Mouse (Mus musculus) testis, adult 2 months (tissue): ENCODE measurements around the gene Fam155a. TPM values are rescaled to one million over a fixed set of nuclear protein-coding genes. Genes with fewer than 3 reads are reported as not detected.

ENCODE experiments used
- H3K27ac ChIP-seq: fragments of 200-500 bp; 2 replicates; pipeline ENCODE4 v1.5.1; 2012; ENCODE audit warnings: low read depth, low read length; ENCODE audit not compliant: control insufficient read depth, insufficient read depth
- H3K27me3 ChIP-seq: fragments of 200-500 bp; 2 replicates; pipeline ENCODE4 v1.6.1; 2012; ENCODE audit warnings: mild to moderate bottlenecking, low read length, moderate library complexity; ENCODE audit not compliant: control insufficient read depth, insufficient read depth
- H3K36me3 ChIP-seq: fragments of 200-500 bp; 2 replicates; pipeline ENCODE4 v1.6.1; 2012; ENCODE audit warnings: mild to moderate bottlenecking, low read length; ENCODE audit not compliant: control insufficient read depth, insufficient read depth
- H3K4me1 ChIP-seq: fragments of 200-500 bp; 2 replicates; pipeline ENCODE4 v1.6.1; 2012; ENCODE audit warnings: low read length; ENCODE audit not compliant: control insufficient read depth, insufficient read depth
- H3K4me3 ChIP-seq: fragments of 200-500 bp; 2 replicates; pipeline ENCODE4 v1.5.1; 2012; ENCODE audit warnings: low read depth, mild to moderate bottlenecking, low read length, moderate library complexity, mixed read lengths; ENCODE audit not compliant: control insufficient read depth
- CTCF ChIP-seq: fragments of 200-500 bp; IDR thresholded peaks from 2 replicates; pipeline ENCODE4 v1.5.1; 2012; ENCODE audit warnings: low read depth, mild to moderate bottlenecking, inconsistent platforms, low read length, moderate library complexity; ENCODE audit not compliant: control insufficient read depth, insufficient read depth, insufficient replicate concordance
- POLR2A ChIP-seq: fragments of 200-500 bp; IDR thresholded peaks from 2 replicates; pipeline ENCODE4 v1.6.1; 2012; ENCODE audit warnings: low read depth, mild to moderate bottlenecking, inconsistent platforms, low read length, moderate library complexity; ENCODE audit not compliant: control insufficient read depth
- polyA plus RNA-seq: library from polyadenylated mRNA; depleted of rRNA; stranded (reverse); fragments of >200 nt; gene quantifications from 2 replicates; pipeline ENCODE4 v1.2.3, GENCODE M21; 2012

Gene Fam155a
- polyA plus RNA-seq, 1 experiment = not detected

GRCm38 (mm10) chr8:9367721-9368120 lies 403.2 kb downstream of the Fam155a start:
- no peak for TF ChIP-seq CTCF
- TF ChIP-seq POLR2A = no peak
- no peak overlapping the region for H3K4me3 ChIP-seq
- H3K4me1 ChIP-seq = no peaks in the 10 kb centered on the region
- no peak overlapping the region for H3K27ac ChIP-seq
- no peaks in the 10 kb centered on the region for H3K27me3 ChIP-seq
- H3K36me3 ChIP-seq = no peaks in the 10 kb centered on the region

GRCm38 (mm10) chr8:9365381-9365780 lies 405.6 kb downstream of the Fam155a start:
- TF ChIP-seq POLR2A (no peak), CTCF (no peak)
- no peaks in the 10 kb centered on the region for H3K27me3 ChIP-seq
- no peak overlapping the region for H3K27ac ChIP-seq
- H3K36me3 ChIP-seq = no peaks in the 10 kb centered on the region
- no peaks in the 10 kb centered on the region for H3K4me1 ChIP-seq
- H3K4me3 ChIP-seq = no peak overlapping the region

- H3K27ac ChIP-seq = no peak overlapping the region
Measured at GRCm38 (mm10) chr8:9348523-9349135, 422.3 kb downstream of the Fam155a start.

GRCm38 (mm10) chr8:9347163-9347562 lies 423.8 kb downstream of the Fam155a start:
- no peaks in the 10 kb centered on the region for H3K4me1 ChIP-seq
- TF ChIP-seq POLR2A (no peak), CTCF (no peak)
- H3K27ac ChIP-seq = no peak overlapping the region

More at GRCm38 (mm10) chr8:9348523-9349135, 422.3 kb downstream of the Fam155a start:
- Histone ChIP-seq H3K27me3 (no peaks in the 10 kb centered on the region), H3K4me3 (no peak overlapping the region), H3K36me3 (no peaks in the 10 kb centered on the region), H3K4me1 (no peaks in the 10 kb centered on the region)
- peak; percentile 29; the same call in 1 of the 2 replicates for TF ChIP-seq CTCF
- TF ChIP-seq POLR2A = no peak

GRCm38 (mm10) chr8:9344136-9344535 lies 426.8 kb downstream of the Fam155a start:
- no peaks in the 10 kb centered on the region for H3K27me3 ChIP-seq
- no peak for TF ChIP-seq CTCF
- no peak for TF ChIP-seq POLR2A
- H3K36me3 ChIP-seq = no peaks in the 10 kb centered on the region
- no peaks in the 10 kb centered on the region for H3K4me1 ChIP-seq
- no peak overlapping the region for H3K4me3 ChIP-seq
- no peak overlapping the region for H3K27ac ChIP-seq

More at GRCm38 (mm10) chr8:9347163-9347562, 423.8 kb downstream of the Fam155a start:
- Histone ChIP-seq H3K36me3 (no peaks in the 10 kb centered on the region), H3K27me3 (no peaks in the 10 kb centered on the region), H3K4me3 (no peak overlapping the region)

GRCm38 (mm10) chr8:9342998-9343397 lies 428.0 kb downstream of the Fam155a start:
- no peak for TF ChIP-seq CTCF
- no peak for TF ChIP-seq POLR2A
- no peaks in the 10 kb centered on the region for H3K4me1 ChIP-seq
- no peak overlapping the region for H3K27ac ChIP-seq

GRCm38 (mm10) chr8:9342593-9342992 lies 428.4 kb downstream of the Fam155a start:
- no peak overlapping the region for H3K27ac ChIP-seq
- no peaks in the 10 kb centered on the region for H3K36me3 ChIP-seq

More at GRCm38 (mm10) chr8:9342998-9343397, 428.0 kb downstream of the Fam155a start:
- H3K27me3 ChIP-seq = no peaks in the 10 kb centered on the region
- H3K36me3 ChIP-seq = no peaks in the 10 kb centered on the region
- no peak overlapping the region for H3K4me3 ChIP-seq

More at GRCm38 (mm10) chr8:9342593-9342992, 428.4 kb downstream of the Fam155a start:
- Histone ChIP-seq H3K4me3 (no peak overlapping the region), H3K27me3 (no peaks in the 10 kb centered on the region), H3K4me1 (no peaks in the 10 kb centered on the region)
- no peak for TF ChIP-seq CTCF
- TF ChIP-seq POLR2A = no peak
